ENCODE assay signal across 8 mouse cellular contexts in genomic region chr6:34954926-34955861, GRCm38 (mm10). TPM values are rescaled to one million over a fixed set of nuclear protein-coding genes. Genes with fewer than 3 reads are reported as not detected.
DNase-seq lines count a peak whose midpoint lies in the region; ATAC-seq and TF ChIP-seq lines count a peak whose summit lies in the region.

No protein-coding gene starts in this region.

- no peaks in the 10 kb centered on the region for H3K9me3 ChIP-seq in hindbrain, embryonic 10.5 days
- no peaks in the 10 kb centered on the region for H3K9me3 ChIP-seq in limb, embryonic 14.5 days (ENCODE audit: control insufficient read depth, low read length)
- H3K9me3 ChIP-seq in midbrain, embryonic 15.5 days = no peaks in the 10 kb centered on the region

- ATAC-seq in limb, embryonic 14.5 days (ENCODE audit: low FRiP score, low read depth) = no peak
- ATAC-seq in midbrain, embryonic 15.5 days (replicated peaks) = peak; percentile 62; the same call in 1 of the 2 replicates

- H3K27ac ChIP-seq in testis, adult 2 months (ENCODE audit: control insufficient read depth, insufficient read depth, low read depth, low read length) = no peak overlapping the region
- H3K27ac ChIP-seq in hindbrain, embryonic 10.5 days = 0 out of 2 replicates have a peak overlapping the region, but pooled peaks have one; percentile 6
- no peak overlapping the region for H3K27ac ChIP-seq in limb, embryonic 14.5 days (replicated peaks; ENCODE audit: low read depth, low read length)
- H3K27ac ChIP-seq in midbrain, embryonic 15.5 days = no peak overlapping the region

- 59% methylated on average over 18 of the region's 18 CpGs for WGBS in hindbrain, embryonic 10.5 days
- WGBS in limb, embryonic 14.5 days = 51% methylated on average over 18 of the region's 18 CpGs
- WGBS in midbrain, embryonic 15.5 days = 54% methylated on average over 18 of the region's 18 CpGs

- no peak for DNase-seq in testis, postnatal 10 days (ENCODE audit: low spot score)
- peak; percentile 72 for DNase-seq in embryo, embryonic 10.5 days (ENCODE audit: low spot score)
- peak; percentile 51 for DNase-seq in hindbrain, embryonic 10.5 days (ENCODE audit: low spot score)
- peak; percentile 26 for DNase-seq in limb, embryonic 14.5 days (ENCODE audit: low spot score)
- no peak for DNase-seq in natural killer cell, adult 2 months (ENCODE audit: low spot score in 2 of 2)
- DNase-seq in right cerebral cortex, postnatal 14 days = no peak

- no peak overlapping the region for H3K4me3 ChIP-seq in testis, adult 2 months (ENCODE audit: control insufficient read depth, low read depth, low read length)
- H3K4me3 ChIP-seq in hindbrain, embryonic 10.5 days = peak overlapping the region; percentile 36
- H3K4me3 ChIP-seq in limb, embryonic 14.5 days (replicated peaks; ENCODE audit: low read length) = no peak overlapping the region
- H3K4me3 ChIP-seq in midbrain, embryonic 15.5 days = 0 out of 2 replicates have a peak overlapping the region, but pooled peaks have one; percentile 10

- H3K27me3 ChIP-seq in testis, adult 2 months (ENCODE audit: control insufficient read depth, insufficient read depth, low read length) = no peaks in the 10 kb centered on the region
- 0 out of 2 replicates have a peak, but pooled peaks cover under 1% of the 10 kb centered on the region for H3K27me3 ChIP-seq in hindbrain, embryonic 10.5 days (ENCODE audit: insufficient read depth, poor library complexity, severe bottlenecking)
- H3K27me3 ChIP-seq in limb, embryonic 14.5 days (ENCODE audit: control insufficient read depth, insufficient read depth, low read length) = no peaks in the 10 kb centered on the region
- H3K27me3 ChIP-seq in midbrain, embryonic 15.5 days (replicated peaks) = no peaks in the 10 kb centered on the region

- TF ChIP-seq POLR2A in testis, adult 2 months (IDR thresholded peaks at IDR 0.05; ENCODE audit: control insufficient read depth, low read depth, low read length) = no peak
- no peak for TF ChIP-seq POLR2A in limb, embryonic 14.5 days (IDR thresholded peaks at IDR 0.05; ENCODE audit: borderline replicate concordance, extremely low read depth, insufficient read depth, insufficient read length)

- peaks cover 5% of the 10 kb centered on the region for H3K4me1 ChIP-seq in testis, adult 2 months (ENCODE audit: control insufficient read depth, insufficient read depth, low read length)
- H3K4me1 ChIP-seq in hindbrain, embryonic 10.5 days (replicated peaks) = peaks cover 15% of the 10 kb centered on the region
- H3K4me1 ChIP-seq in limb, embryonic 14.5 days (ENCODE audit: control insufficient read depth, insufficient read depth, low read length) = no peaks in the 10 kb centered on the region
- 0 out of 2 replicates have a peak, but pooled peaks cover 6% of the 10 kb centered on the region for H3K4me1 ChIP-seq in midbrain, embryonic 15.5 days

- 0 out of 2 replicates have a peak overlapping the region, but pooled peaks have one; percentile 30 for H3K4me2 ChIP-seq in limb, embryonic 14.5 days (replicated peaks; ENCODE audit: low read depth, low read length, severe bottlenecking)
- peak overlapping the region; percentile 30 for H3K4me2 ChIP-seq in midbrain, embryonic 15.5 days

- no peaks in the 10 kb centered on the region for H3K36me3 ChIP-seq in testis, adult 2 months (ENCODE audit: control insufficient read depth, insufficient read depth, low read length)
- no peaks in the 10 kb centered on the region for H3K36me3 ChIP-seq in hindbrain, embryonic 10.5 days
- H3K36me3 ChIP-seq in limb, embryonic 14.5 days (ENCODE audit: control insufficient read depth, insufficient read depth, low read length) = no peaks in the 10 kb centered on the region
- H3K36me3 ChIP-seq in midbrain, embryonic 15.5 days (replicated peaks) = no peaks in the 10 kb centered on the region

- peak; percentile 50; the same call in 1 of the 2 replicates for TF ChIP-seq CTCF in testis, adult 2 months (IDR thresholded peaks at IDR 0.05; ENCODE audit: control insufficient read depth, insufficient read depth, insufficient replicate concordance, low read depth, low read length)

- H3K9ac ChIP-seq in limb, embryonic 14.5 days (ENCODE audit: low read depth, low read length, severe bottlenecking) = no peak overlapping the region
- H3K9ac ChIP-seq in midbrain, embryonic 15.5 days = no peak overlapping the region

RNA-seq across cellular contexts. Expression of gene Slc23a4, which starts 33.0 kb away (rescaled TPM):
- polyA plus RNA-seq in testis, adult 2 months (2012; rRNA removed) = 0.30 and 0.78 TPM in 2 replicates
- polyA plus RNA-seq in hindbrain, embryonic 10.5 days (2016; fragmentation: Nextera tagmentation; extraction: Ambion mirVana) = 0.29 and 0.37 TPM in 2 replicates
- polyA plus RNA-seq in limb, embryonic 14.5 days (2012; rRNA removed) = 1.9 and 2.1 TPM in 2 replicates
- polyA plus RNA-seq in limb, embryonic 14.5 days (2014; fragmentation: Nextera tagmentation; extraction: Ambion mirVana) = 0.44 and 0.73 TPM in 2 replicates
- polyA plus RNA-seq in midbrain, embryonic 15.5 days (2015; fragmentation: Nextera tagmentation; extraction: Ambion mirVana) = 0.79 and 1.2 TPM in 2 replicates

RNA-seq across cellular contexts. Expression of gene Stra8, which starts 35.2 kb away (rescaled TPM):
- polyA plus RNA-seq in testis, adult 2 months (2012; rRNA removed) = 9.3 and 9.4 TPM in 2 replicates
- not detected in 2 replicates for polyA plus RNA-seq in hindbrain, embryonic 10.5 days (2016; fragmentation: Nextera tagmentation; extraction: Ambion mirVana)
- polyA plus RNA-seq in limb, embryonic 14.5 days (2012; rRNA removed) = 0.05 TPM in 1 of 2 replicates, not detected in the other
- polyA plus RNA-seq in limb, embryonic 14.5 days (2014; fragmentation: Nextera tagmentation; extraction: Ambion mirVana) = not detected in 2 replicates
- not detected in 2 replicates for polyA plus RNA-seq in midbrain, embryonic 15.5 days (2015; fragmentation: Nextera tagmentation; extraction: Ambion mirVana)

RNA-seq across cellular contexts. Expression of gene Wdr91, which starts 44.5 kb away (rescaled TPM):
- 3.4 and 3.8 TPM in 2 replicates for polyA plus RNA-seq in testis, adult 2 months (2012; rRNA removed)
- 13.5 and 14.3 TPM in 2 replicates for polyA plus RNA-seq in hindbrain, embryonic 10.5 days (2016; fragmentation: Nextera tagmentation; extraction: Ambion mirVana)
- 22.2 TPM in 2 replicates for polyA plus RNA-seq in limb, embryonic 14.5 days (2012; rRNA removed)
- 9.6 and 11.3 TPM in 2 replicates for polyA plus RNA-seq in limb, embryonic 14.5 days (2014; fragmentation: Nextera tagmentation; extraction: Ambion mirVana)
- polyA plus RNA-seq in midbrain, embryonic 15.5 days (2015; fragmentation: Nextera tagmentation; extraction: Ambion mirVana) = 15.5 and 16.1 TPM in 2 replicates

Comparison
In these comparisons a context has a peak if more than half of its experiments do, and no peak if none do; other contexts are left out.
1. H3K4me3 ChIP-seq: peak in hindbrain, embryonic 10.5 days (single experiment) and midbrain, embryonic 15.5 days (single experiment); none in testis, adult 2 months (single experiment) and limb, embryonic 14.5 days (single experiment).
2. DNase-seq: peak in embryo, embryonic 10.5 days (single experiment), hindbrain, embryonic 10.5 days (single experiment) and limb, embryonic 14.5 days (single experiment); none in testis, postnatal 10 days (single experiment), natural killer cell, adult 2 months (0 of 2) and right cerebral cortex, postnatal 14 days (single experiment).